Mouse (Mus musculus) gonadal fat pad, adult 2 months (tissue): Measurements from ENCODE around the gene Ttc34. TPM values are rescaled to one million over a fixed set of nuclear protein-coding genes. Genes with fewer than 3 reads are reported as not detected.

ENCODE experiments used
- DNase-seq: peaks from one replicate; pipeline ENCODE4 v3.0.0-alpha.2; 2012; ENCODE audit warnings: low read depth
- polyA plus RNA-seq: library from polyadenylated mRNA; depleted of rRNA; stranded (reverse); fragments of >200 nt; gene quantifications from 2 replicates; pipeline ENCODE4 v1.2.3, GENCODE M21; 2012; rRNA removed

Gene Ttc34
- 0.92 and 1.3 TPM in 2 replicates for polyA plus RNA-seq

DNA sequence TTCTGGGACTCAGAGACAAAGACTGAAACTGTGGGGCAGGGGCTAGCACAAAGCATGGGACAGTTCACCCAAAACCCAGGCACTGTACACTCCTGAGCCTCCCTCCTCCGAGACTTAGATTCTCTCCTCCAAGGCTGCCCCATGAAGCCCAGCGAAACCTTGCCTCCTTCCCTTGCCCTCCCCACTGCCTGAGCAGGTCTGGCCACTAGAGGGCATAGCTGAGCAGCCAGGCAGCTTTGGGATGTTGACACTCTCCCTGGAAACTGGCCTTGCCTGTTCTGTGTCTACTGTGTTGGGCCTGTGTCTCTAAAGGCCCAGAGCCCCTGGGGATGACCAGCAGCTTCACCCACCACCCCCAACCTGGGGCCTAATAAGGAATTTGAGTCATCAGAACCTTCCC, at the start of gene Ttc34:
Gene Ttc34 (plus strand): TSS at position 290 of the 400 bp plus-strand sequence.
- no peak for DNase-seq

- DNase-seq: no peak
Measured at GRCm38 (mm10) chr4:154787960-154788702, 49.1 kb upstream of the Ttc34 start.

GRCm38 (mm10) chr4:154791894-154792293, 45.4 kb upstream of the Ttc34 start:
- DNase-seq: no peak

GRCm38 (mm10) chr4:154793499-154793898, 43.8 kb upstream of the Ttc34 start:
- no peak for DNase-seq

- no peak for DNase-seq
Measured at GRCm38 (mm10) chr4:154797834-154798233, 39.4 kb upstream of the Ttc34 start.

- DNase-seq: no peak
Measured at GRCm38 (mm10) chr4:154800543-154800942, 36.7 kb upstream of the Ttc34 start.

- no peak for DNase-seq
Measured at GRCm38 (mm10) chr4:154802210-154802609, 35.0 kb upstream of the Ttc34 start.

DNA sequence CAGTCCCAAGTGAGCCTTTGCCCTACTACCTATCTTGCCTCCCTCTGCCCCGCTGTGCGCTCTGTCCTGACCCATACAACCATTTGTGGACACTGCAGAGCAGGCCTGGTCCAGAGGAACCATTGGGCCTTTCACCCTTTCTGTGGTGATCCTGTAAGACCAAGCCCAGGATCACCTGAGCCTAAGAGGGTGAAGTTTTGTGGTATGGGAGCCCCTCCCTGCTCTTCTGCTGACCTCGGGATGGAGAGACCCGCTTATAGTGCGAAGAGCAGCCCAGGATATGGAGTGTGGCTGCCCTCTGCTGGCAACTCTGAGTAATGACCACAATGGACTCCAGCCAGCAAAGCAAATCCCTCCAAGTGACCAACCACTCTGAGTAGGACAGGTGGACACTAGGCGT, 11.6 kb upstream of the Ttc34 start:
- DNase-seq: no peak

DNA sequence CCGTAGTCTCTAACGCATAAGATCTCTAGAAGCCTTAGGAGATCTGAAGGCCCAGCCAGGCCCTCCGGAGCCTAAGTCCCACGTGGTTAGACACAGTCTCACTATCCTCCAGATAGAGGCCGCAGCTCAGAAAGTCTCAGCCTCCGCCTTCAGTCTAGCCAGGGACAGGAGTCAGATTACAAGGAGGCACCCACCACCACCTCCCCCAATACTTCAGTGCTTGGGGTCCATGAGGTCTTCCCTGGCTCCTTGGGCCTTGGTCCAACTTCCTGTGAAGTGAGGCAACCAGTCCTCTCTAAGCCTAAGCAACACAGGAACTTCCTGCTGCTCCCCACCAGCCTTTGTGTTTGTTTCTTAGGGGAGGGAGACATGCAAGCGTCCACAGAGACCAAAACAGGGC, 11.0 kb upstream of the Ttc34 start:
- no peak for DNase-seq

DNA sequence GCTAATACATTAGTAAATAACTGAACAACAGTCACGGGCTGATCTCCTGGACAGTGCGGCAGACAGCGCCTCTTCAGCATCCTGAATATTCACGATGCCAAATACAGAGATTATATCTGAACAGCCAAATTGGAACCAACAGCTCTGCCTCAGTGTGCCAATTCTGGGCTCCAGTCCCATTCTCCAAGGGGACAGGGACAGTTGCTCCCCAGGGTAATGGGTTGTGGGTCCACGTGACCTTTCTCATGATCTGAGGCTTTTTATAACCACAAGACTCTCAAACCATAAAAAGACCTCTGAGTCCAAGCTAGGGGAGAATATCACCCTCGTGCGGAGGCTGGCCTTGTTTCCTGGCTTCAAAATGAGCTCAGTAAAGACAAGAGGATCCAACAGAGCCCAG, 10.1 kb upstream of the Ttc34 start:
- DNase-seq: no peak

DNA sequence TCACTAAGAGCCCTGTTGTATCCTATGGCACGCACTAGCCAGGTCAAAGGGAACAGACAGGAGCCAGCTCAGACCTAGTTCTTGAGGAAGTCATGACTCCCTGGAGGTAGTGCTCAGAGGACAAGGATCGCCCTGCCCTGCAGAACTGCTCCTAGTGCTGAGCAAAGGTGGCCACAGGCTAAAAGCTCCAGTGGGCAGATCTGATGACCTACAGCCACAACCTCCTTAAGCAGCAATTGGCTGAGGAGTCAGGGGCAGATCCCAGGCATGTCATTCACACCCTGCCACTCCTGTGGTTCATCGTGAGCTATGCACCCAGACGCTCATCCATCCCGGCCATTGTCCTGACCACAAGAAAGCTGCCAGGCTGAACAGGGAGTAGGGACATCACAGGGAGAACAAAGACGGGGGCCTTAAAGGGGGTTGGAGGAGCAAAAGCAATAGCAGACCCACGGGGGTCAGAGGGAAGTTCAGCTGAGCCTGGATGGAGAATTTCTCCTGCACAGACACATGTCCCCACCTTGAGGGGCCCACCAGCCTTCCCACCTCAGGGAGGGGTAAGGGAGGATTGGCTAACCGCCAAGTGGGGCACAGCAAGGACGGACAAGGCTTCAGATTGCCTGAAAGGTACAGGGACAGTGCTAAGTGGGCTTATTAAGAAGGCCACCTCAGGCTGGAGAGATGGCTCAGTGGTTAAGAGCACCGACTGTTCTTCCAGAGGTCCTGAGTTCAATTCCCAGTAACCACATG, 9.2 kb upstream of the Ttc34 start:
- DNase-seq: no peak

- DNase-seq: no peak
Measured at GRCm38 (mm10) chr4:154831915-154832573, 5.2 kb upstream of the Ttc34 start.

DNA sequence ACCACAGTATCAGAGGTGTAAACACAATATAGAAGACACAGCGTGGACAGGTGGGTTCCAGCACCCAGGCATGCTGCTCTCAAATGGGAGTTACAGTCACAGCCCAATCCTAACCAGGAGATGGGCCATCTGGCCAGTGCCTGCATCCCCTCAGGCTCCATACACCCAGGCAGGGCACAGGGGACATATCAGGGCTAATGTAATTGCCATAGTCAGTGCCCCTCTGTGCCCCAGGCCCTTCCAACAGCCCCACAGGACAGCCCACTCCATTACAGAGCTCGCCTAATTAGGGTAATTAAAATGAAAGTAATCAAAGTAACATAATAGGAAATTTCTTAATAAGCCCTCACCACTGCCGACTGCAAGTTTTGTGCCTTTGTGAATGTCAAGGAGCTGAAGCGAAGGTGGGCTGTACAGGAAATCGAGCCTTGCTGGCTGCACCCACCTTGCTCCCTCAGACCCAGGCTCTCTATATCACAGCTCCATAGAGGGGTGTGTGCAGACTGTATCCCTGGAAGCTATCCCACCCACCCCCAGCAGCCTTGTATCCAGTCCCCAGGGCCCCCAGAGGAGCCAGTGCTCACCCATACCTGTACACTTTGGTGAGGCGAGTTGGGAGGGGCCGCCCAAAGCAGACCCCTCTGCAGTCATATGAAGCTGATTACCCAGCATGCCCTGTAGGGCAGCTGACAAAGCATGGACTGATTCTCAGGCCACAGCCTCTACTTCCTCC, 910 bp upstream of the Ttc34 start:
- no peak for DNase-seq

DNA sequence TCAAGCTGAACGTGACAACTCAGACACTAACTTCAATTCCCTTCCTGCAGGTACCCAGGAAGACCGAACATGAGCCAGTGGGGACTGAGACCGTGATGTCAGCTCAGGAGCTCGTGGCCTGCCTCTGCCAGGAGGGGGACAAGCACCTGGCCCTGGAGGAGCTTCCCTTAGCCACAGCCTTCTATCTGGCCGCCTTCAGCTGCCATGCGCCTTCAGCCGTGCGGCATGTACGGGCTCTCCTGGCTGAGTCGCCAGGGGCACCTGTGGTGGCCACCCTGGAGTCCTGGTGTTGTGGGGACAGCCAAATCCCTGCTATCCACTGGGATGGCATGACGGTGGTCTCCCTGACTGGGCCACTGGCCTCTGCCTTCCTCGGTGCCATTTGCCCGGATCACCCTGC, 1.5 kb downstream of the Ttc34 start:
- no peak for DNase-seq

DNA sequence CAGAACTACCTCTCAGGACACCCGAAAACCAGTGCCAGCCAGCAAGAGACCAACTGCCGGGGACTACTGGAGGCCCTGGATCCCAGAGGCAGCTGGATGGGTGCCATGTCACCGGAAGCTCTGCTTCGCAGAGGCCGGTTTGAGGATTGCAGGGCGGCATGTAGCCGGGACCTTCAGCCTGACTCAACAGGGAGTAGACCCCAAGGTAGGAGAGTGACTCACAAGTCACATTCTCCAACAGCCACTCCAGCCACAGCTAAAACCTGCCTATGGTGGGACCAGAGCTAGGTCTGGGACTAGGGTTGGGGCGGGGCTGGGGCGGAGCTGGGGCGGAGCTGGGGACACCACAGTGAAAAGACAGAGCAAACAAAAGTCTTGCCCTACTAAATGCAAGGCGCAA, 2.1 kb downstream of the Ttc34 start:
- no peak for DNase-seq

- DNase-seq: no peak
Measured at GRCm38 (mm10) chr4:154852696-154853095, 15.4 kb downstream of the Ttc34 start.

DNA sequence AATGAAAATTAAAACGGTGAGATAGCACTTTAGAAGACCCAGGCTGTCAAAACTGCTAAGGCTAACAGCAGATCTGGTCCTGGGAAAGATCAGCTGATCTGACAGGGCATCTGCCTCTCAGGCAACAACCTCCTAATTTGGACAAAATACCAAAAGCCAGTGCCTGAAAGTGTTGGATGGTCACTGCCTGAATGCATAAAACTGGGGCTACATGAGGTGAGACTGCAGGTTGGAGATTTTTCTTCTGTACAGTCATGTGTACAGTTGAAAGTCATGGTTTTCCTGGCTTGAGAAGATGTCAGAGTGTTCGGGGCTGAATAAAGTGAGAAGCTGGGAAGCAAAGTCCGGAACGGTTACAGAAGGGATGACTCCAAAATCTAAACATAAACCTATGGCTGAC, 16.6 kb downstream of the Ttc34 start:
- DNase-seq: no peak

GRCm38 (mm10) chr4:154854676-154855345, 17.6 kb downstream of the Ttc34 start:
- no peak for DNase-seq

GRCm38 (mm10) chr4:154855721-154856479, 18.6 kb downstream of the Ttc34 start:
- DNase-seq: no peak

- no peak for DNase-seq
Measured at GRCm38 (mm10) chr4:154856480-154856837, 19.2 kb downstream of the Ttc34 start.

GRCm38 (mm10) chr4:154856882-154857281, 19.6 kb downstream of the Ttc34 start:
- DNase-seq: no peak
